Mouse (Mus musculus) small intestine, adult 2 months (tissue): ENCODE data around the gene Igf2bp2. TPM values are rescaled to one million over a fixed set of nuclear protein-coding genes. Genes with fewer than 3 reads are reported as not detected.

Experiments
- H3K27ac ChIP-seq: fragments of 200-500 bp; 2 replicates; pipeline ENCODE4 v1.5.1; 2012; ENCODE audit warnings: low read depth, low read length, control low read depth, inconsistent platforms; ENCODE audit not compliant: insufficient read depth
- H3K27me3 ChIP-seq: fragments of 200-500 bp; 2 replicates; pipeline ENCODE4 v1.6.1; 2012; ENCODE audit warnings: mild to moderate bottlenecking, moderate library complexity, low read length, inconsistent platforms; ENCODE audit not compliant: control insufficient read depth, insufficient read depth
- H3K36me3 ChIP-seq: fragments of 200-500 bp; 2 replicates; pipeline ENCODE4 v1.6.1; 2012; ENCODE audit warnings: mild to moderate bottlenecking, low read length, control low read depth, inconsistent platforms; ENCODE audit not compliant: control insufficient read depth, insufficient read depth
- H3K4me1 ChIP-seq: fragments of 200-500 bp; 2 replicates; pipeline ENCODE4 v1.6.1; 2012; ENCODE audit warnings: low read length, inconsistent platforms, mixed read lengths; ENCODE audit not compliant: control insufficient read depth, insufficient read depth, insufficient read length
- H3K4me3 ChIP-seq: fragments of 200-500 bp; 2 replicates; pipeline ENCODE4 v1.5.1; 2012; ENCODE audit warnings: low read depth, mild to moderate bottlenecking, control low read depth, inconsistent platforms, low read length, moderate library complexity
- CTCF ChIP-seq: fragments of 200-500 bp; IDR thresholded peaks from 2 replicates; pipeline ENCODE4 v1.5.1; 2012; ENCODE audit warnings: low read depth, mild to moderate bottlenecking, control low read depth, inconsistent platforms, low read length, moderate library complexity, mixed read lengths; ENCODE audit not compliant: insufficient replicate concordance, insufficient read length; ENCODE audit errors: extremely low read depth
- POLR2A ChIP-seq: fragments of 200-500 bp; IDR thresholded peaks from 2 replicates; pipeline ENCODE4 v1.6.1; 2012; ENCODE audit warnings: low read depth, mild to moderate bottlenecking, control low read depth, inconsistent platforms, low read length, moderate library complexity
- WGBS: fragments of 180-500 bp; shearing (Covaris S2); methylation state at CpG from one replicate; pipeline ENCODE4 v1.1.7; 2018; 5-methylcytosine and 5-hydroxymethylcytosine counted together
- polyA plus RNA-seq: library from polyadenylated mRNA; depleted of rRNA; stranded (reverse); fragments of >200 nt; gene quantifications from 2 replicates; pipeline ENCODE4 v1.2.3, GENCODE M21; 2012

Igf2bp2 gene
- polyA plus RNA-seq, 1 experiment: 8.0 TPM

- Histone ChIP-seq H3K4me3 (no peak overlapping the region), H3K27ac (no peak overlapping the region), H3K27me3 (no peaks in the 10 kb centered on the region), H3K4me1 (no peaks in the 10 kb centered on the region), H3K36me3 (peaks cover 45% of the 10 kb centered on the region)
- 93% methylated on average over 10 of the region's 10 CpGs for WGBS
- TF ChIP-seq POLR2A: no peak
- TF ChIP-seq CTCF: no peak
Measured at GRCm38 (mm10) chr16:22046739-22047366, 116.2 kb downstream of the Igf2bp2 start.

- TF ChIP-seq CTCF: no peak
- no peak for TF ChIP-seq POLR2A
- Histone ChIP-seq H3K27ac (no peak overlapping the region), H3K4me3 (no peak overlapping the region), H3K27me3 (no peaks in the 10 kb centered on the region), H3K36me3 (peaks cover 52% of the 10 kb centered on the region), H3K4me1 (no peaks in the 10 kb centered on the region)
- WGBS: 93% methylated on average over 3 of the region's 3 CpGs
Measured at GRCm38 (mm10) chr16:22045930-22046329, 117.2 kb downstream of the Igf2bp2 start.

DNA sequence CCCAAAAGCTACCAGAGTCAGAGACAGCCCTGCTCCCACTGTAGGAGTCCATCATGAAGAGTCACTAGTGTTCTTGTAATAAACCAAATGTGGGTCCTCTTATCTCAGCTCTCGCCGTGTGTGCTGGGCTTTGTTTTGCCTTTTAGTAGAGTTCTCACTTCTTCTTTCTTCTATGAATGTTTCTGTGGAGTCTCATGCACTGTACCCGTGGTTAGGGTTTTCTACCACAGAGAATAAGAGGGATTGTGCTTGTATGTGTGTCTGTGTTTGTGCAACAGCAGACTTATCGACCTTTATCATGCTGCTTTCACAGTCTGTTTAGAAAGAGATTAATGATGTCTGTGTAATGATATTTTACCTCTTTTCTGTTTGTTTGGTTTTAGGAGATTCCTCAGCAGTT lies 119.3 kb downstream of the Igf2bp2 start:
- no peak overlapping the region for H3K27ac ChIP-seq
- no peak overlapping the region for H3K4me3 ChIP-seq
- H3K4me1 ChIP-seq: no peaks in the 10 kb centered on the region
- TF ChIP-seq CTCF (no peak), POLR2A (no peak)
- H3K27me3 ChIP-seq: no peaks in the 10 kb centered on the region
- peaks cover 63% of the 10 kb centered on the region for H3K36me3 ChIP-seq
- 55% methylated on average over 4 of the region's 4 CpGs for WGBS

- TF ChIP-seq CTCF: no peak
- TF ChIP-seq POLR2A: no peak
- no peak overlapping the region for H3K4me3 ChIP-seq
- H3K4me1 ChIP-seq: no peaks in the 10 kb centered on the region
- no peaks in the 10 kb centered on the region for H3K27me3 ChIP-seq
- 95% methylated on average over 1 of the region's 1 CpGs for WGBS
- H3K27ac ChIP-seq: no peak overlapping the region
- H3K36me3 ChIP-seq: peaks cover 53% of the 10 kb centered on the region
Measured at GRCm38 (mm10) chr16:22039978-22040377, 123.1 kb downstream of the Igf2bp2 start.

- no peaks in the 10 kb centered on the region for H3K4me1 ChIP-seq
- no peak overlapping the region for H3K4me3 ChIP-seq
- TF ChIP-seq POLR2A (no peak), CTCF (no peak)
- no peak overlapping the region for H3K27ac ChIP-seq
- 88% methylated on average over 10 of the region's 10 CpGs for WGBS
- peaks cover 42% of the 10 kb centered on the region for H3K36me3 ChIP-seq
- H3K27me3 ChIP-seq: no peaks in the 10 kb centered on the region
Measured at GRCm38 (mm10) chr16:22038554-22038953, 124.5 kb downstream of the Igf2bp2 start.

- 77% methylated on average over 5 of the region's 5 CpGs for WGBS
- Histone ChIP-seq H3K4me3 (no peak overlapping the region), H3K27me3 (no peaks in the 10 kb centered on the region), H3K27ac (peak overlapping the region; percentile 83), H3K36me3 (peaks cover 47% of the 10 kb centered on the region), H3K4me1 (no peaks in the 10 kb centered on the region)
- TF ChIP-seq CTCF: no peak
- TF ChIP-seq POLR2A: no peak
Measured at GRCm38 (mm10) chr16:22027474-22027873, 135.6 kb downstream of the Igf2bp2 start.

DNA sequence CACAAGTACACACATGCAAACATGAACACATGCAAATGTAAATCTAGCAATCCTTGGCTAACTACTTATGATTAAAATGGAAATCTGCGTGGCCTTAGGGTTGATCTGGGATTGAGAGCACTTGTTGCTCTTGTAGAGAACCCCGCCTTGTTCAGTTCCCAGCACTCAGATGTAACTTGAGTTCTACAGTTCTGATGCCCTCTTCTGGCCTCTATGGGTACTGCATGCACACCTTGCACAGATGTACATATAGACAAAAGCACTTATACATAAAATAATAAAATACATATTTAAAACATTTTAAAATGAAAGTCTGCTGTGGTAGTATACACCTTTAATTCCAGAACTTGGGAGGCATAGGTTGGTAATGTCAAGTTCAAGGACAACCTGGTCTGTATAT lies 141.0 kb downstream of the Igf2bp2 start:
- Histone ChIP-seq H3K27me3 (no peaks in the 10 kb centered on the region), H3K36me3 (peaks cover 51% of the 10 kb centered on the region), H3K27ac (no peak overlapping the region), H3K4me3 (no peak overlapping the region), H3K4me1 (0 out of 2 replicates have a peak, but pooled peaks cover 2% of the 10 kb centered on the region)
- WGBS: 98% methylated on average over 2 of the region's 2 CpGs
- TF ChIP-seq CTCF: no peak

- H3K4me1 ChIP-seq: 0 out of 2 replicates have a peak, but pooled peaks cover 2% of the 10 kb centered on the region
- H3K36me3 ChIP-seq: peaks cover 39% of the 10 kb centered on the region
- no peaks in the 10 kb centered on the region for H3K27me3 ChIP-seq
- TF ChIP-seq POLR2A (no peak), CTCF (no peak)
- WGBS: 69% methylated on average over 1 of the region's 1 CpGs
- H3K27ac ChIP-seq: no peak overlapping the region
- no peak overlapping the region for H3K4me3 ChIP-seq
Measured at GRCm38 (mm10) chr16:22015569-22015968, 147.5 kb downstream of the Igf2bp2 start.
